Mouse (Mus musculus): ENCODE results near the gene Zbtb12. TPM values are rescaled to one million over a fixed set of nuclear protein-coding genes. Genes with fewer than 3 reads are reported as not detected.
"Not testable (repeated sequence)": the region's sequence is repeated elsewhere in the genome, so short reads cannot be mapped to it uniquely, and the experiment has no call there.

Gene Zbtb12
- 1 to 10 TPM; 6.5 to 8.6 TPM for total RNA-seq (2021)

- DNase-seq (ENCODE audit: low spot score in 2 of 2) = no peak
- intact Hi-C loops (cut with DNase I) = no loop called here
Measured at GRCm38 (mm10) chr17:34879336-34879879, at the start of gene Zbtb12. Gene Zbtb12 (plus strand): TSS chr17:34879483.

- intact Hi-C loops (cut with DNase I); DNase-seq (ENCODE audit: low spot score in 2 of 2): not testable (repeated sequence)
Measured at GRCm38 (mm10) chr17:34830776-34831175, 48.5 kb upstream of the Zbtb12 start.

GRCm38 (mm10) chr17:34836155-34836855 is 43.0 kb upstream of the Zbtb12 start:
- intact Hi-C loops (cut with DNase I) = loop anchor here (5.0 kb wide), 3 partner anchors 56 to 406 kb away; partner anchors contain the start of gene Ddx39b
- DNase-seq (ENCODE audit: low spot score in 2 of 2) = no peak

GRCm38 (mm10) chr17:34836856-34837221 is 42.4 kb upstream of the Zbtb12 start, which contains the start of the genes Stk19 and Dxo:
Gene Stk19 (minus strand): TSS chr17:34836945.
Gene Dxo (plus strand): TSS chr17:34837019.
- intact Hi-C loops (cut with DNase I) = loop anchor here (1.0 to 5.0 kb wide), 4 partner anchors 13 to 405 kb away; partner anchors contain the start of genes Ddx39b, Nelfe and Skiv2l
- DNase-seq (ENCODE audit: low spot score in 2 of 2) = peak; percentile 98 to 99

- intact Hi-C loops (cut with DNase I) = loop anchor here (1.0 to 5.0 kb wide), 4 partner anchors 13 to 405 kb away; partner anchors contain the start of genes Ddx39b, Nelfe and Skiv2l
- DNase-seq (ENCODE audit: low spot score in 2 of 2) = no peak
Measured at GRCm38 (mm10) chr17:34837464-34838324, 41.6 kb upstream of the Zbtb12 start.

GRCm38 (mm10) chr17:34838785-34839184 is 40.5 kb upstream of the Zbtb12 start:
- intact Hi-C loops (cut with DNase I) = loop anchor here (5.0 kb wide), 3 partner anchors 54 to 404 kb away; partner anchors contain the start of gene Ddx39b
- DNase-seq (ENCODE audit: low spot score in 2 of 2) = no peak

GRCm38 (mm10) chr17:34840736-34841307 is 38.5 kb upstream of the Zbtb12 start:
- intact Hi-C loops (cut with DNase I) = loop anchor here (10.0 kb wide), 1 partner anchor 906 kb away; no protein-coding TSS in a partner anchor
- no peak for DNase-seq (ENCODE audit: low spot score in 2 of 2)

GRCm38 (mm10) chr17:34844884-34845283 is 34.4 kb upstream of the Zbtb12 start:
- no peak for DNase-seq (ENCODE audit: low spot score in 2 of 2)
- intact Hi-C loops (cut with DNase I) = loop anchor here (10.0 kb wide), 1 partner anchor 910 kb away; no protein-coding TSS in a partner anchor

- intact Hi-C loops (cut with DNase I) = loop anchor here (10.0 kb wide), 1 partner anchor 912 kb away; no protein-coding TSS in a partner anchor
- no peak for DNase-seq (ENCODE audit: low spot score in 2 of 2)
Measured at GRCm38 (mm10) chr17:34847192-34847591, 32.1 kb upstream of the Zbtb12 start.

- DNase-seq (ENCODE audit: low spot score in 2 of 2) = no peak
- intact Hi-C loops (cut with DNase I) = loop anchor here (10.0 kb wide), 1 partner anchor 913 kb away; no protein-coding TSS in a partner anchor
Measured at GRCm38 (mm10) chr17:34847615-34848014, 31.7 kb upstream of the Zbtb12 start.

GRCm38 (mm10) chr17:34849722-34850516 is 29.4 kb upstream of the Zbtb12 start, which contains the start of the genes Skiv2l and Nelfe:
Gene Skiv2l (minus strand): TSS chr17:34850210.
Gene Nelfe (plus strand): TSS chr17:34850391.
- peak; percentile 98 for DNase-seq (ENCODE audit: low spot score in 2 of 2)
- intact Hi-C loops (cut with DNase I) = loop anchor here (1.0 to 10.0 kb wide), 4 partner anchors 13 to 915 kb away; partner anchors contain the start of genes Dxo and Lsm2

- intact Hi-C loops (cut with DNase I) = loop anchor here (1.0 to 5.0 kb wide), 3 partner anchors 13 to 132 kb away; partner anchors contain the start of genes Dxo and Lsm2
- no peak for DNase-seq (ENCODE audit: low spot score in 2 of 2)
Measured at GRCm38 (mm10) chr17:34850517-34851125, 28.7 kb upstream of the Zbtb12 start.

- intact Hi-C loops (cut with DNase I) = loop anchor here (5.0 kb wide), 2 partner anchors 39 to 129 kb away; partner anchors contain the start of gene Lsm2
- no peak for DNase-seq (ENCODE audit: low spot score in 2 of 2)
Measured at GRCm38 (mm10) chr17:34853511-34853910, 25.8 kb upstream of the Zbtb12 start.

- no peak for DNase-seq (ENCODE audit: low spot score in 2 of 2)
- intact Hi-C loops (cut with DNase I) = loop anchor here (5.0 kb wide), 3 partner anchors 38 to 128 kb away; partner anchors contain the start of genes Lsm2 and Slc44a4
Measured at GRCm38 (mm10) chr17:34854761-34855160, 24.5 kb upstream of the Zbtb12 start.

GRCm38 (mm10) chr17:34855825-34856224 is 23.5 kb upstream of the Zbtb12 start:
- no peak for DNase-seq (ENCODE audit: low spot score in 2 of 2)
- intact Hi-C loops (cut with DNase I) = loop anchor here (5.0 kb wide), 1 partner anchor 56 kb away; the partner anchor contains the start of gene Slc44a4

- intact Hi-C loops (cut with DNase I) = loop anchor here (5.0 kb wide), 1 partner anchor 54 kb away; the partner anchor contains the start of gene Slc44a4
- DNase-seq (ENCODE audit: low spot score in 2 of 2) = no peak
Measured at GRCm38 (mm10) chr17:34858670-34859069, 20.6 kb upstream of the Zbtb12 start.

- DNase-seq (ENCODE audit: low spot score in 2 of 2) = no peak
- intact Hi-C loops (cut with DNase I) = no loop called here
Measured at GRCm38 (mm10) chr17:34860514-34860913, 18.8 kb upstream of the Zbtb12 start.

All from left cerebral cortex, postnatal 36 days (tissue).